Mouse (Mus musculus) hindbrain, embryonic 10.5 days (tissue): ENCODE data around the gene Frmd8. TPM values are rescaled to one million over a fixed set of nuclear protein-coding genes. Genes with fewer than 3 reads are reported as not detected.
A peak's percentile ranks its signal among the peaks of the same experiment; 100 is the strongest.
"Not testable (repeated sequence)": the region's sequence is repeated elsewhere in the genome, so short reads cannot be mapped to it uniquely, and the experiment has no call there.

ENCODE experiments used
- DNase-seq: peaks from one replicate; pipeline ENCODE4 v3.0.0-alpha.2; 2017; ENCODE audit warnings: low spot score
- H3K27ac ChIP-seq: fragments of 300-500 bp; sonication (generic); 2 replicates; pipeline ENCODE4 v1.5.1; 2016; ENCODE audit warnings: mild to moderate bottlenecking, moderate library complexity
- H3K27me3 ChIP-seq: fragments of 300-500 bp; sonication (generic); 2 replicates; pipeline ENCODE4 v1.6.1; 2016; ENCODE audit warnings: mild to moderate bottlenecking; ENCODE audit not compliant: poor library complexity, insufficient read depth, severe bottlenecking
- H3K36me3 ChIP-seq: fragments of 300-500 bp; sonication (generic); 2 replicates; pipeline ENCODE4 v1.6.1; 2016; ENCODE audit warnings: mild to moderate bottlenecking, moderate library complexity
- H3K4me1 ChIP-seq: fragments of 300-500 bp; sonication (generic); replicated peaks from 2 replicates; pipeline ENCODE4 v1.6.1; 2016; ENCODE audit warnings: mild to moderate bottlenecking
- H3K4me3 ChIP-seq: fragments of 300-500 bp; sonication (generic); 2 replicates; pipeline ENCODE4 v1.5.1; 2016; ENCODE audit warnings: mild to moderate bottlenecking, moderate library complexity
- H3K9me3 ChIP-seq: fragments of 300-500 bp; sonication (generic); 2 replicates; pipeline ENCODE4 v1.6.1; 2016; ENCODE audit warnings: mild to moderate bottlenecking, moderate library complexity
- WGBS: fragments of 180-500 bp; shearing (Covaris S2); methylation state at CpG from one replicate; pipeline ENCODE4 v1.1.7; 2016; 5-methylcytosine and 5-hydroxymethylcytosine counted together
- polyA plus RNA-seq: library from polyadenylated mRNA; unstranded; fragments of >200 nt; fragmentation: Nextera tagmentation; extraction: Ambion mirVana; gene quantifications from 2 replicates; pipeline ENCODE4 v1.2.1, GENCODE M21; 2016

Gene Frmd8
- polyA plus RNA-seq, 1 experiment from 2014 or later = 37.2 TPM

- peak within 1 kb of the TSS; percentile 96 for H3K27ac ChIP-seq
- H3K4me1 ChIP-seq = peaks cover 35% of the 10 kb centered on the region
- peaks cover 63% of the 10 kb centered on the region for H3K36me3 ChIP-seq
- 5% methylated on average over 36 of the region's 36 CpGs for WGBS
- DNase-seq = peak; percentile 97
- no peaks in the 10 kb centered on the region for H3K9me3 ChIP-seq
- peak within 1 kb of the TSS; percentile 76 for H3K4me3 ChIP-seq
- no peaks in the 10 kb centered on the region for H3K27me3 ChIP-seq
Measured at GRCm38 (mm10) chr19:5894002-5894678, 19.1 kb upstream of the Frmd8 start, which contains the start of gene Tigd3. Tigd3 (minus strand) TSS chr19:5894149.

- Histone ChIP-seq H3K27me3 (no peaks in the 10 kb centered on the region), H3K4me3 (peak overlapping the region; percentile 76), H3K4me1 (peaks cover 36% of the 10 kb centered on the region), H3K27ac (peak overlapping the region; percentile 96), H3K9me3 (no peaks in the 10 kb centered on the region), H3K36me3 (peaks cover 58% of the 10 kb centered on the region)
- WGBS = 8% methylated on average over 31 of the region's 31 CpGs
- peak; percentile 11 for DNase-seq
Measured at GRCm38 (mm10) chr19:5893282-5894001, 18.4 kb upstream of the Frmd8 start.

GRCm38 (mm10) chr19:5892735-5893134 lies 17.7 kb upstream of the Frmd8 start:
- peaks cover 36% of the 10 kb centered on the region for H3K4me1 ChIP-seq
- DNase-seq = no peak
- H3K9me3 ChIP-seq = no peaks in the 10 kb centered on the region
- peak overlapping the region; percentile 76 for H3K4me3 ChIP-seq
- 89% methylated on average over 13 of the region's 13 CpGs for WGBS
- H3K36me3 ChIP-seq = peaks cover 51% of the 10 kb centered on the region
- no peaks in the 10 kb centered on the region for H3K27me3 ChIP-seq
- H3K27ac ChIP-seq = peak overlapping the region; percentile 96

- H3K36me3 ChIP-seq = peaks cover 47% of the 10 kb centered on the region
- no peak for DNase-seq
- peak overlapping the region; percentile 96 for H3K27ac ChIP-seq
- H3K27me3 ChIP-seq = no peaks in the 10 kb centered on the region
- WGBS = 93% methylated on average over 7 of the region's 7 CpGs
- H3K9me3 ChIP-seq = no peaks in the 10 kb centered on the region
- H3K4me1 ChIP-seq = peaks cover 36% of the 10 kb centered on the region
- H3K4me3 ChIP-seq = no peak overlapping the region; the same call in 1 of the 2 replicates
Measured at GRCm38 (mm10) chr19:5892262-5892661, 17.2 kb upstream of the Frmd8 start.

- peak overlapping the region; percentile 11; the same call in 1 of the 2 replicates for H3K4me3 ChIP-seq
- no peaks in the 10 kb centered on the region for H3K27me3 ChIP-seq
- H3K4me1 ChIP-seq = peaks cover 36% of the 10 kb centered on the region
- H3K9me3 ChIP-seq = no peaks in the 10 kb centered on the region
- 94% methylated on average over 12 of the region's 12 CpGs for WGBS
- no peak for DNase-seq
- H3K36me3 ChIP-seq = peaks cover 41% of the 10 kb centered on the region
- peak overlapping the region; percentile 16 for H3K27ac ChIP-seq
Measured at GRCm38 (mm10) chr19:5891521-5892258, 16.6 kb upstream of the Frmd8 start.

- H3K27me3 ChIP-seq = no peaks in the 10 kb centered on the region
- DNase-seq = no peak
- no peak overlapping the region for H3K27ac ChIP-seq
- H3K36me3 ChIP-seq = peaks cover 23% of the 10 kb centered on the region
- no peak overlapping the region for H3K4me3 ChIP-seq
- WGBS = 78% methylated on average over 4 of the region's 4 CpGs
- H3K4me1 ChIP-seq = peaks cover 30% of the 10 kb centered on the region
- H3K9me3 ChIP-seq = no peaks in the 10 kb centered on the region
Measured at GRCm38 (mm10) chr19:5889211-5889610, 14.1 kb upstream of the Frmd8 start.

- H3K36me3 ChIP-seq = peaks cover 16% of the 10 kb centered on the region
- H3K27ac ChIP-seq = no peak overlapping the region
- no peak for DNase-seq
- WGBS = 88% methylated on average over 3 of the region's 3 CpGs
- H3K4me3 ChIP-seq = no peak overlapping the region
- H3K9me3 ChIP-seq = no peaks in the 10 kb centered on the region
- H3K27me3 ChIP-seq = no peaks in the 10 kb centered on the region
- H3K4me1 ChIP-seq = peaks cover 16% of the 10 kb centered on the region; the same call in 1 of the 2 replicates
Measured at GRCm38 (mm10) chr19:5887234-5887815, 12.3 kb upstream of the Frmd8 start.

- 59% methylated on average over 4 of the region's 4 CpGs for WGBS
Measured at GRCm38 (mm10) chr19:5885838-5886237, 10.8 kb upstream of the Frmd8 start.

GRCm38 (mm10) chr19:5883935-5884334 lies 8.9 kb upstream of the Frmd8 start:
- no peaks in the 10 kb centered on the region for H3K27me3 ChIP-seq
- H3K36me3 ChIP-seq = no peaks in the 10 kb centered on the region
- H3K4me1 ChIP-seq = 0 out of 2 replicates have a peak, but pooled peaks cover 2% of the 10 kb centered on the region
- H3K9me3 ChIP-seq = no peaks in the 10 kb centered on the region
- H3K4me3 ChIP-seq = no peak overlapping the region
- no peak for DNase-seq
- no peak overlapping the region for H3K27ac ChIP-seq
- WGBS = 71% methylated on average over 1 of the region's 1 CpGs

More at GRCm38 (mm10) chr19:5885838-5886237, 10.8 kb upstream of the Frmd8 start:
- Histone ChIP-seq H3K9me3 (no peaks in the 10 kb centered on the region), H3K4me3 (no peak overlapping the region), H3K36me3 (0 out of 2 replicates have a peak, but pooled peaks cover 6% of the 10 kb centered on the region), H3K4me1 (0 out of 2 replicates have a peak, but pooled peaks cover 6% of the 10 kb centered on the region), H3K27me3 (no peaks in the 10 kb centered on the region), H3K27ac (no peak overlapping the region)
- peak; percentile 27 for DNase-seq

- H3K27me3 ChIP-seq, H3K4me3 ChIP-seq: not testable (repeated sequence)
- 90% methylated on average over 5 of the region's 5 CpGs for WGBS
Measured at GRCm38 (mm10) chr19:5882079-5882478, 7.0 kb upstream of the Frmd8 start.

GRCm38 (mm10) chr19:5881155-5881554 lies 6.1 kb upstream of the Frmd8 start:
- no peak for DNase-seq
- H3K9me3 ChIP-seq = no peaks in the 10 kb centered on the region
- no peaks in the 10 kb centered on the region for H3K27me3 ChIP-seq
- 94% methylated on average over 6 of the region's 6 CpGs for WGBS
- no peaks in the 10 kb centered on the region for H3K36me3 ChIP-seq
- no peak overlapping the region for H3K4me3 ChIP-seq
- H3K4me1 ChIP-seq = peaks cover 17% of the 10 kb centered on the region; the same call in 1 of the 2 replicates
- no peak overlapping the region for H3K27ac ChIP-seq

More at GRCm38 (mm10) chr19:5882079-5882478, 7.0 kb upstream of the Frmd8 start:
- H3K27ac ChIP-seq, H3K36me3 ChIP-seq, DNase-seq, H3K9me3 ChIP-seq: not testable (repeated sequence)
- peaks cover 17% of the 10 kb centered on the region; the same call in 1 of the 2 replicates for H3K4me1 ChIP-seq

GRCm38 (mm10) chr19:5879735-5880134 lies 4.7 kb upstream of the Frmd8 start:
- no peak for DNase-seq
- Histone ChIP-seq H3K4me1 (peaks cover 28% of the 10 kb centered on the region), H3K4me3 (no peak overlapping the region), H3K27ac (no peak overlapping the region), H3K9me3 (no peaks in the 10 kb centered on the region), H3K36me3 (no peaks in the 10 kb centered on the region), H3K27me3 (no peaks in the 10 kb centered on the region)
- WGBS = 93% methylated on average over 7 of the region's 7 CpGs
